Mouse (Mus musculus) intestine, embryonic 14.5 days (tissue): Measurements from ENCODE around the gene Dnajc11. TPM values are rescaled to one million over a fixed set of nuclear protein-coding genes. Genes with fewer than 3 reads are reported as not detected.
A peak's percentile ranks its signal among the peaks of the same experiment; 100 is the strongest.

Source experiments
- ATAC-seq: fragments of 200-750 bp; cut with Nextera tagmentation; replicated peaks from 2 replicates; pipeline ENCODE4 v1.8.0; 2017; ENCODE audit warnings: low read depth, moderate number of reproducible peaks, moderate TSS enrichment, moderate library complexity; ENCODE audit not compliant: low FRiP score, low TSS enrichment
- DNase-seq: peaks from one replicate; pipeline ENCODE4 v3.0.0-alpha.2; 2018; ENCODE audit warnings: low spot score
- H3K27ac ChIP-seq: fragments of 300-500 bp; sonication (generic); 2 replicates; pipeline ENCODE4 v1.5.1; 2014; ENCODE audit warnings: low read depth, mild to moderate bottlenecking, control low read depth
- H3K27me3 ChIP-seq: fragments of 300-500 bp; sonication (generic); replicated peaks from 2 replicates; pipeline ENCODE4 v1.6.1; 2014; ENCODE audit warnings: low read length, control low read depth; ENCODE audit not compliant: control insufficient read depth, insufficient read depth
- H3K36me3 ChIP-seq: fragments of 300-500 bp; sonication (generic); 2 replicates; pipeline ENCODE4 v1.6.1; 2014; ENCODE audit warnings: low read length, control low read depth; ENCODE audit not compliant: control insufficient read depth, insufficient read depth
- H3K4me1 ChIP-seq: fragments of 300-500 bp; sonication (generic); replicated peaks from 2 replicates; pipeline ENCODE4 v1.6.1; 2014; ENCODE audit warnings: low read length, control low read depth, mixed read lengths; ENCODE audit not compliant: control insufficient read depth, insufficient read depth
- H3K4me2 ChIP-seq: fragments of 300-500 bp; sonication (generic); 2 replicates; pipeline ENCODE4 v1.6.1; 2014; ENCODE audit warnings: low read length
- H3K4me3 ChIP-seq: fragments of 300-500 bp; sonication (generic); 2 replicates; pipeline ENCODE4 v1.5.1; 2014; ENCODE audit warnings: low read depth, low read length, control low read depth, mixed read lengths
- H3K9ac ChIP-seq: fragments of 300-500 bp; sonication (generic); 2 replicates; pipeline ENCODE4 v1.6.1; 2014; ENCODE audit warnings: mild to moderate bottlenecking, low read length
- H3K9me3 ChIP-seq: fragments of 300-500 bp; sonication (generic); 2 replicates; pipeline ENCODE4 v1.6.1; 2016; ENCODE audit warnings: low read length, control low read depth; ENCODE audit not compliant: control insufficient read depth
- WGBS: fragments of 180-500 bp; shearing (Covaris S2); extraction: QIAGEN DNeasy Blood & Tissue Kit; methylation state at CpG from one replicate; pipeline ENCODE4 v1.1.7; 2014; 5-methylcytosine and 5-hydroxymethylcytosine counted together
- polyA plus RNA-seq: library from polyadenylated mRNA; unstranded; fragments of >200 nt; fragmentation: Nextera tagmentation; extraction: Ambion mirVana; gene quantifications from 2 replicates; pipeline ENCODE4 v1.2.1, GENCODE M21; 2014

The Dnajc11 gene
- polyA plus RNA-seq, 1 experiment from 2014 or later = 72.7 TPM

- Histone ChIP-seq H3K4me2 (no peak overlapping the region), H3K36me3 (peaks cover 37% of the 10 kb centered on the region), H3K9me3 (no peaks in the 10 kb centered on the region), H3K27ac (no peak overlapping the region), H3K27me3 (no peaks in the 10 kb centered on the region), H3K4me1 (no peaks in the 10 kb centered on the region), H3K4me3 (no peak overlapping the region), H3K9ac (no peak overlapping the region)
- DNase-seq (no peak), ATAC-seq (no peak)
- 91% methylated on average over 14 of the region's 14 CpGs for WGBS
Observed at GRCm38 (mm10) chr4:151948497-151949471, 15.3 kb downstream of the Dnajc11 start.

- Histone ChIP-seq H3K9me3 (no peaks in the 10 kb centered on the region), H3K4me3 (no peak overlapping the region), H3K9ac (no peak overlapping the region), H3K4me1 (no peaks in the 10 kb centered on the region), H3K27ac (no peak overlapping the region), H3K4me2 (no peak overlapping the region), H3K36me3 (peaks cover 74% of the 10 kb centered on the region), H3K27me3 (no peaks in the 10 kb centered on the region)
- 63% methylated on average over 6 of the region's 6 CpGs for WGBS
- ATAC-seq (no peak), DNase-seq (no peak)
Observed at GRCm38 (mm10) chr4:151953209-151953608, 19.7 kb downstream of the Dnajc11 start.

- H3K4me3 ChIP-seq = no peak overlapping the region
- WGBS = 86% methylated on average over 1 of the region's 1 CpGs
- no peak overlapping the region for H3K9ac ChIP-seq
- H3K27me3 ChIP-seq = no peaks in the 10 kb centered on the region
- H3K4me2 ChIP-seq = no peak overlapping the region
- no peak overlapping the region for H3K27ac ChIP-seq
- DNase-seq (no peak), ATAC-seq (no peak)
- H3K9me3 ChIP-seq = no peaks in the 10 kb centered on the region
- H3K36me3 ChIP-seq = peaks cover 88% of the 10 kb centered on the region
- no peaks in the 10 kb centered on the region for H3K4me1 ChIP-seq
Observed at GRCm38 (mm10) chr4:151955791-151956190, 22.3 kb downstream of the Dnajc11 start.

GRCm38 (mm10) chr4:151957584-151958315, 24.3 kb downstream of the Dnajc11 start:
- ATAC-seq = no peak
- Histone ChIP-seq H3K36me3 (peaks cover 80% of the 10 kb centered on the region), H3K4me1 (no peaks in the 10 kb centered on the region), H3K4me2 (no peak overlapping the region), H3K4me3 (no peak overlapping the region), H3K27me3 (no peaks in the 10 kb centered on the region), H3K27ac (no peak overlapping the region), H3K9ac (no peak overlapping the region), H3K9me3 (no peaks in the 10 kb centered on the region)
- DNase-seq = no peak
- 85% methylated on average over 9 of the region's 9 CpGs for WGBS

- Histone ChIP-seq H3K4me2 (no peak overlapping the region), H3K4me3 (no peak overlapping the region), H3K27ac (no peak overlapping the region), H3K9me3 (no peaks in the 10 kb centered on the region), H3K4me1 (no peaks in the 10 kb centered on the region), H3K27me3 (no peaks in the 10 kb centered on the region), H3K36me3 (peaks cover 81% of the 10 kb centered on the region), H3K9ac (no peak overlapping the region)
- DNase-seq (no peak), ATAC-seq (no peak)
- WGBS = 91% methylated on average over 11 of the region's 11 CpGs
Observed at GRCm38 (mm10) chr4:151959849-151960512, 26.5 kb downstream of the Dnajc11 start.

GRCm38 (mm10) chr4:151960513-151960854, 27.0 kb downstream of the Dnajc11 start:
- H3K27me3 ChIP-seq = no peaks in the 10 kb centered on the region
- 66% methylated on average over 3 of the region's 3 CpGs for WGBS
- no peak overlapping the region for H3K27ac ChIP-seq
- DNase-seq = no peak
- H3K9ac ChIP-seq = no peak overlapping the region
- no peaks in the 10 kb centered on the region for H3K4me1 ChIP-seq
- no peaks in the 10 kb centered on the region for H3K9me3 ChIP-seq
- no peak overlapping the region for H3K4me2 ChIP-seq
- peaks cover 79% of the 10 kb centered on the region for H3K36me3 ChIP-seq
- H3K4me3 ChIP-seq = no peak overlapping the region
- peak; percentile 57 for ATAC-seq

GRCm38 (mm10) chr4:151962817-151963216, 29.3 kb downstream of the Dnajc11 start:
- Histone ChIP-seq H3K4me1 (no peaks in the 10 kb centered on the region), H3K9ac (no peak overlapping the region), H3K4me2 (no peak overlapping the region), H3K4me3 (no peak overlapping the region), H3K27ac (no peak overlapping the region), H3K36me3 (peaks cover 67% of the 10 kb centered on the region), H3K27me3 (no peaks in the 10 kb centered on the region), H3K9me3 (no peaks in the 10 kb centered on the region)
- no peak for DNase-seq
- ATAC-seq = no peak
- 89% methylated on average over 3 of the region's 3 CpGs for WGBS

GRCm38 (mm10) chr4:151968204-151968921, 34.9 kb downstream of the Dnajc11 start:
- no peak for ATAC-seq

More at GRCm38 (mm10) chr4:151968204-151968921, 34.9 kb downstream of the Dnajc11 start:
- Histone ChIP-seq H3K27ac (no peak overlapping the region), H3K9ac (no peak overlapping the region), H3K4me1 (no peaks in the 10 kb centered on the region), H3K4me3 (no peak overlapping the region), H3K27me3 (no peaks in the 10 kb centered on the region), H3K9me3 (no peaks in the 10 kb centered on the region), H3K4me2 (no peak overlapping the region), H3K36me3 (peaks cover 58% of the 10 kb centered on the region)
- DNase-seq = no peak
- 92% methylated on average over 26 of the region's 26 CpGs for WGBS
